Mouse (Mus musculus) gastrocnemius, postnatal 14 days (tissue): ENCODE measurements around the gene Gjc3. TPM values are rescaled to one million over a fixed set of nuclear protein-coding genes. Genes with fewer than 3 reads are reported as not detected.

Experiments
- DNase-seq: peaks from one replicate; pipeline ENCODE4 v3.0.0; 2021; ENCODE audit warnings: mixed read lengths
- intact Hi-C: fragments of 180-260 bp; cut with DNase I; formaldehyde crosslinking; loops from one replicate; pipeline ENCODE4 v1.15.1; 2025; ENCODE audit warnings: low total_unique reads
- total RNA-seq, 2 experiments: library from RNA; stranded (reverse); gene quantifications; 2 replicates each; pipeline ENCODE4 v1.2.3; 2021

Gjc3 gene
- total RNA-seq, 2 experiments from 2014 or later = 3.0 to 6.7 TPM

GRCm38 (mm10) chr5:137921532-137921931 is 41.4 kb downstream of the Gjc3 start, which contains the start of gene Cyp3a13:
Gene Cyp3a13 (minus strand): TSS chr5:137921619.
- intact Hi-C loops = no loop called here

GRCm38 (mm10) chr5:137915550-137915949 is 47.3 kb downstream of the Gjc3 start:
- no peak for DNase-seq
- intact Hi-C loops = no loop called here

More at GRCm38 (mm10) chr5:137921532-137921931, 41.4 kb downstream of the Gjc3 start, which contains the start of gene Cyp3a13:
- DNase-seq = no peak

- intact Hi-C loops = no loop called here
- DNase-seq = no peak
Observed at GRCm38 (mm10) chr5:137914508-137914907, 48.4 kb downstream of the Gjc3 start.

GRCm38 (mm10) chr5:137909564-137910262 is 53.2 kb downstream of the Gjc3 start:
- intact Hi-C loops = no loop called here
- no peak for DNase-seq

Other genes starting within 250 kb of the Gjc3 start
- under 1 TPM; 0.39 to 0.42 TPM for gene Nyap1, start 221.5 kb downstream of the Gjc3 start, total RNA-seq
- 100 to 1,000 TPM; 118 to 156 TPM for gene Tsc22d4, start 217.4 kb downstream of the Gjc3 start, total RNA-seq
- 1 to 10 TPM; 6.8 to 7.2 TPM for gene Ppp1r35, start 184.2 kb downstream of the Gjc3 start, total RNA-seq
- 10 to 100 TPM; 20.7 to 21.1 TPM for gene Mepce, start 175.4 kb downstream of the Gjc3 start, total RNA-seq
- 1 to 10 TPM in 1 of 2 experiments, under 1 TPM in 1; 0.84 to 1.7 TPM for gene Zcwpw1, start 175.3 kb downstream of the Gjc3 start, total RNA-seq
- gene Pilra, start 126.8 kb downstream of the Gjc3 start, total RNA-seq = under 1 TPM; 0.27 to 0.33 TPM
- gene Pilrb1, start 105.0 kb downstream of the Gjc3 start, total RNA-seq = not detected
- gene Pilrb2, start 91.3 kb downstream of the Gjc3 start, total RNA-seq = under 1 TPM in 1 of 2 experiments, not detected in 1; 0.53 TPM
- gene Cyp3a13, start 41.5 kb downstream of the Gjc3 start, total RNA-seq = not detected
- not detected for gene Azgp1, start 18.4 kb upstream of the Gjc3 start, total RNA-seq
- gene Smok3a, start 58.2 kb upstream of the Gjc3 start, total RNA-seq = not detected
- not detected for gene Smok3b, start 58.3 kb upstream of the Gjc3 start, total RNA-seq
- gene Smok3c, start 90.1 kb upstream of the Gjc3 start, total RNA-seq = not detected
- gene Zkscan1, start 122.0 kb upstream of the Gjc3 start, total RNA-seq = 10 to 100 TPM; 10.8 to 11.2 TPM
- gene Zscan21, start 153.8 kb upstream of the Gjc3 start, total RNA-seq = 10 to 100 TPM; 10.3 to 10.6 TPM
- 1 to 10 TPM; 5.3 to 6.0 TPM for gene Zfp113, start 192.6 kb upstream of the Gjc3 start, total RNA-seq
- gene Cops6, start 198.0 kb upstream of the Gjc3 start, total RNA-seq = 100 to 1,000 TPM; 107 to 110 TPM
- 10 to 100 TPM in 1 of 2 experiments, 1 to 10 TPM in 1; 7.6 to 10.1 TPM for gene Ap4m1, start 208.9 kb upstream of the Gjc3 start, total RNA-seq
- 10 to 100 TPM; 10.7 to 11.8 TPM for gene Mcm7, start 209.3 kb upstream of the Gjc3 start, total RNA-seq
- 10 to 100 TPM; 20.8 to 24.8 TPM for gene Taf6, start 224.4 kb upstream of the Gjc3 start, total RNA-seq
- 1 to 10 TPM; 6.4 to 7.2 TPM for gene Cnpy4, start 224.4 kb upstream of the Gjc3 start, total RNA-seq
- gene Mblac1, start 231.2 kb upstream of the Gjc3 start, total RNA-seq = 1 to 10 TPM; 2.6 to 2.9 TPM